Mouse (Mus musculus): ENCODE results near the gene Gm3045. TPM values are rescaled to one million over a fixed set of nuclear protein-coding genes. Genes with fewer than 3 reads are reported as not detected.

Gene Gm3045
- polyA plus RNA-seq, 1 experiment from 2014 or later = not detected

- peaks cover 2% of the 10 kb centered on the region; the same call in 1 of the 2 replicates for H3K4me1 ChIP-seq
- WGBS = 91% methylated on average over 3 of the region's 3 CpGs
- no peaks in the 10 kb centered on the region for H3K9me3 ChIP-seq
- H3K36me3 ChIP-seq = no peaks in the 10 kb centered on the region
- no peak for ATAC-seq (ENCODE audit: low FRiP score, low read depth)
- H3K27me3 ChIP-seq (replicated peaks) = peaks cover 22% of the 10 kb centered on the region
- no peak overlapping the region for H3K27ac ChIP-seq
- no peak overlapping the region for H3K9ac ChIP-seq
- no peak overlapping the region for H3K4me2 ChIP-seq (replicated peaks)
- no peak overlapping the region for H3K4me3 ChIP-seq
Observed at GRCm38 (mm10) chr13:56444112-56444511, 17.7 kb downstream of the Gm3045 start.

- 88% methylated on average over 6 of the region's 6 CpGs for WGBS
Observed at GRCm38 (mm10) chr13:56444996-56445395, 18.6 kb downstream of the Gm3045 start.

GRCm38 (mm10) chr13:56449239-56450030 is 23.0 kb downstream of the Gm3045 start:
- no peak for ATAC-seq (ENCODE audit: low FRiP score, low read depth)
- Histone ChIP-seq H3K27ac (no peak overlapping the region), H3K36me3 (no peaks in the 10 kb centered on the region), H3K4me3 (no peak overlapping the region), H3K9ac (no peak overlapping the region), H3K4me1 (peaks cover 10% of the 10 kb centered on the region; the same call in 1 of the 2 replicates), H3K27me3 (replicated peaks) (no peaks in the 10 kb centered on the region), H3K9me3 (no peaks in the 10 kb centered on the region), H3K4me2 (replicated peaks) (no peak overlapping the region)
- 72% methylated on average over 10 of the region's 10 CpGs for WGBS

More at GRCm38 (mm10) chr13:56444996-56445395, 18.6 kb downstream of the Gm3045 start:
- no peak overlapping the region for H3K27ac ChIP-seq
- no peak overlapping the region for H3K9ac ChIP-seq
- H3K27me3 ChIP-seq (replicated peaks) = peaks cover 14% of the 10 kb centered on the region
- no peak for ATAC-seq (ENCODE audit: low FRiP score, low read depth)
- no peak overlapping the region for H3K4me2 ChIP-seq (replicated peaks)
- H3K4me3 ChIP-seq = no peak overlapping the region
- no peaks in the 10 kb centered on the region for H3K36me3 ChIP-seq
- no peaks in the 10 kb centered on the region for H3K9me3 ChIP-seq
- peaks cover 10% of the 10 kb centered on the region; the same call in 1 of the 2 replicates for H3K4me1 ChIP-seq

GRCm38 (mm10) chr13:56450035-56450434 is 23.6 kb downstream of the Gm3045 start:
- peaks cover 10% of the 10 kb centered on the region; the same call in 1 of the 2 replicates for H3K4me1 ChIP-seq
- no peak overlapping the region for H3K4me3 ChIP-seq
- no peaks in the 10 kb centered on the region for H3K36me3 ChIP-seq
- no peak overlapping the region for H3K9ac ChIP-seq
- H3K27me3 ChIP-seq (replicated peaks) = no peaks in the 10 kb centered on the region
- no peak overlapping the region for H3K4me2 ChIP-seq (replicated peaks)
- ATAC-seq (ENCODE audit: low FRiP score, low read depth) = no peak
- no peaks in the 10 kb centered on the region for H3K9me3 ChIP-seq
- no peak overlapping the region for H3K27ac ChIP-seq
- WGBS = 88% methylated on average over 8 of the region's 8 CpGs

- WGBS = 19% methylated on average over 9 of the region's 9 CpGs
- ATAC-seq (ENCODE audit: low FRiP score, low read depth) = no peak
- peak overlapping the region; percentile 20 for H3K4me2 ChIP-seq (replicated peaks)
Observed at GRCm38 (mm10) chr13:56458001-56458400, 31.6 kb downstream of the Gm3045 start.

GRCm38 (mm10) chr13:56461460-56461859 is 35.1 kb downstream of the Gm3045 start:
- whole genome bisulfite sequencing = 87% methylated on average over 4 of the region's 4 CpGs
- no peak for ATAC-seq (ENCODE audit: low FRiP score, low read depth)

More at GRCm38 (mm10) chr13:56458001-56458400, 31.6 kb downstream of the Gm3045 start:
- Histone ChIP-seq H3K27ac (no peak overlapping the region), H3K9ac (no peak overlapping the region), H3K4me1 (no peaks in the 10 kb centered on the region), H3K4me3 (no peak overlapping the region), H3K27me3 (replicated peaks) (no peaks in the 10 kb centered on the region), H3K36me3 (no peaks in the 10 kb centered on the region), H3K9me3 (no peaks in the 10 kb centered on the region)

GRCm38 (mm10) chr13:56462791-56463190 is 36.4 kb downstream of the Gm3045 start:
- H3K27me3 ChIP-seq (replicated peaks) = no peaks in the 10 kb centered on the region
- H3K36me3 ChIP-seq = no peaks in the 10 kb centered on the region
- WGBS = 86% methylated on average over 4 of the region's 4 CpGs
- H3K9me3 ChIP-seq = no peaks in the 10 kb centered on the region
- H3K4me3 ChIP-seq = no peak overlapping the region
- H3K4me1 ChIP-seq = no peaks in the 10 kb centered on the region
- H3K27ac ChIP-seq = no peak overlapping the region
- no peak overlapping the region for H3K4me2 ChIP-seq (replicated peaks)
- ATAC-seq (ENCODE audit: low FRiP score, low read depth) = no peak
- no peak overlapping the region for H3K9ac ChIP-seq

More at GRCm38 (mm10) chr13:56461460-56461859, 35.1 kb downstream of the Gm3045 start:
- Histone ChIP-seq H3K27me3 (replicated peaks) (no peaks in the 10 kb centered on the region), H3K36me3 (no peaks in the 10 kb centered on the region), H3K27ac (no peak overlapping the region), H3K4me3 (no peak overlapping the region), H3K4me1 (no peaks in the 10 kb centered on the region), H3K4me2 (replicated peaks) (no peak overlapping the region), H3K9me3 (no peaks in the 10 kb centered on the region), H3K9ac (no peak overlapping the region)

- Histone ChIP-seq H3K4me2 (replicated peaks) (no peak overlapping the region), H3K27ac (no peak overlapping the region), H3K36me3 (no peaks in the 10 kb centered on the region), H3K4me3 (no peak overlapping the region), H3K27me3 (replicated peaks) (no peaks in the 10 kb centered on the region), H3K9me3 (no peaks in the 10 kb centered on the region), H3K4me1 (no peaks in the 10 kb centered on the region), H3K9ac (no peak overlapping the region)
- WGBS = 91% methylated on average over 7 of the region's 7 CpGs
- ATAC-seq (ENCODE audit: low FRiP score, low read depth) = no peak
Observed at GRCm38 (mm10) chr13:56463261-56463660, 36.9 kb downstream of the Gm3045 start.

- H3K4me2 ChIP-seq (replicated peaks) = no peak overlapping the region
- H3K27ac ChIP-seq = no peak overlapping the region
- no peaks in the 10 kb centered on the region for H3K27me3 ChIP-seq (replicated peaks)
- no peaks in the 10 kb centered on the region for H3K9me3 ChIP-seq
- no peak overlapping the region for H3K4me3 ChIP-seq
- H3K36me3 ChIP-seq = no peaks in the 10 kb centered on the region
- H3K4me1 ChIP-seq = no peaks in the 10 kb centered on the region
- ATAC-seq (ENCODE audit: low FRiP score, low read depth) = no peak
- no peak overlapping the region for H3K9ac ChIP-seq
- 61% methylated on average over 6 of the region's 6 CpGs for WGBS
Observed at GRCm38 (mm10) chr13:56463750-56464149, 37.4 kb downstream of the Gm3045 start.

- H3K4me1 ChIP-seq = no peaks in the 10 kb centered on the region
- no peak overlapping the region for H3K4me3 ChIP-seq
- H3K4me2 ChIP-seq (replicated peaks) = no peak overlapping the region
- ATAC-seq (ENCODE audit: low FRiP score, low read depth) = no peak
- no peak overlapping the region for H3K9ac ChIP-seq
- H3K36me3 ChIP-seq = no peaks in the 10 kb centered on the region
- no peaks in the 10 kb centered on the region for H3K9me3 ChIP-seq
- 94% methylated on average over 7 of the region's 7 CpGs for WGBS
- H3K27me3 ChIP-seq (replicated peaks) = no peaks in the 10 kb centered on the region
- H3K27ac ChIP-seq = no peak overlapping the region
Observed at GRCm38 (mm10) chr13:56467786-56468185, 41.4 kb downstream of the Gm3045 start.

- ATAC-seq (ENCODE audit: low FRiP score, low read depth) = no peak
- no peaks in the 10 kb centered on the region for H3K4me1 ChIP-seq
- WGBS = 90% methylated on average over 4 of the region's 4 CpGs
- no peak overlapping the region for H3K27ac ChIP-seq
- H3K4me3 ChIP-seq = no peak overlapping the region
- H3K27me3 ChIP-seq (replicated peaks) = no peaks in the 10 kb centered on the region
- no peaks in the 10 kb centered on the region for H3K9me3 ChIP-seq
- H3K4me2 ChIP-seq (replicated peaks) = no peak overlapping the region
- H3K9ac ChIP-seq = no peak overlapping the region
- H3K36me3 ChIP-seq = no peaks in the 10 kb centered on the region
Observed at GRCm38 (mm10) chr13:56468536-56468935, 42.1 kb downstream of the Gm3045 start.

GRCm38 (mm10) chr13:56471211-56471610 is 44.8 kb downstream of the Gm3045 start:
- H3K9ac ChIP-seq = no peak overlapping the region
- 85% methylated on average over 6 of the region's 6 CpGs for WGBS
- H3K4me3 ChIP-seq = no peak overlapping the region
- no peaks in the 10 kb centered on the region for H3K4me1 ChIP-seq
- no peak overlapping the region for H3K4me2 ChIP-seq (replicated peaks)
- H3K36me3 ChIP-seq = no peaks in the 10 kb centered on the region
- ATAC-seq (ENCODE audit: low FRiP score, low read depth) = no peak
- H3K27ac ChIP-seq = no peak overlapping the region
- H3K9me3 ChIP-seq = no peaks in the 10 kb centered on the region
- H3K27me3 ChIP-seq (replicated peaks) = no peaks in the 10 kb centered on the region

- Histone ChIP-seq H3K4me1 (no peaks in the 10 kb centered on the region), H3K9ac (no peak overlapping the region), H3K4me3 (no peak overlapping the region), H3K4me2 (replicated peaks) (no peak overlapping the region), H3K27me3 (replicated peaks) (no peaks in the 10 kb centered on the region), H3K9me3 (no peaks in the 10 kb centered on the region), H3K36me3 (no peaks in the 10 kb centered on the region), H3K27ac (no peak overlapping the region)
- ATAC-seq (ENCODE audit: low FRiP score, low read depth) = no peak
- WGBS = 62% methylated on average over 9 of the region's 9 CpGs
Observed at GRCm38 (mm10) chr13:56471951-56472350, 45.6 kb downstream of the Gm3045 start.
